Mouse (Mus musculus) E14TG2a.4 (cell line): Measurements from ENCODE around the gene Mrpl12.

Experiments
- CTCF ChIP-seq: conservative IDR thresholded peaks from 2 replicates; pipeline ENCODE4 v1.5.1; 2014; ENCODE audit warnings: low read length
- NANOG ChIP-seq: IDR thresholded peaks from 2 replicates; pipeline ENCODE4 v1.6.1; 2014; ENCODE audit warnings: borderline replicate concordance, low read length, mixed read lengths
- POU5F1 ChIP-seq: IDR thresholded peaks from 2 replicates; pipeline ENCODE4 v1.6.1; 2014; ENCODE audit warnings: low read length, borderline replicate concordance

- no peak for TF ChIP-seq CTCF
- no peak for TF ChIP-seq POU5F1
- TF ChIP-seq NANOG, result no peak
These were observed 49.7 kb downstream of the Mrpl12 start for GRCm38 (mm10) chr11:120534093-120534492.
